Mouse (Mus musculus): ENCODE measurements around the gene Ndufs2. TPM values are rescaled to one million over a fixed set of nuclear protein-coding genes. Genes with fewer than 3 reads are reported as not detected.

The Ndufs2 gene
- polyA plus RNA-seq, 1 experiment = 227 TPM

DNA sequence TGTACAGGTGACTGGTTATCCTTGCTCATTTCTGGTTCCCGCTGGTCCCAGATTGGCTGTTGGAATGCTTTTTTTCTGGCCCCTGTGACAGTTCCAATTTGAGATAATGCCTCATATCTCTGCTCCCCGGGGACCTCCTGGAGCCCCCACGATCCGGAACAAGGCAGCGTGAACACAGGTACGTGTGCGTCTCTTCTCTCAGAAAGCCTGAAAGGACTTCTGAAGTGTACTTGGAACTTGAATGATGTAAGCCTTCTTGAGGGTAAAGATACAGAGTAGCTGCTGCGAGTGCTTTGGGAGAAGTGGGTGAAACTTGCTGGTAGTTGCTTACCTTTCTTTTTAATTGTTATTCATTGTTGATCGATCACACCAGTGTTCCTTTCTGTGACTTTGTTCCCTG lies 20.0 kb upstream of the Ndufs2 start:
- H3K79me2 ChIP-seq (ENCODE audit: control insufficient read depth, insufficient read depth) = peaks cover 14% of the 10 kb centered on the region

GRCm38 (mm10) chr1:171270573-171270900 lies 19.3 kb upstream of the Ndufs2 start:
- no peaks in the 10 kb centered on the region for H3K27me3 ChIP-seq (ENCODE audit: control insufficient read depth, insufficient read depth, insufficient read length)
- H3K79me2 ChIP-seq (ENCODE audit: control insufficient read depth, insufficient read depth) = peaks cover 14% of the 10 kb centered on the region
- no peaks in the 10 kb centered on the region for H3K79me3 ChIP-seq (ENCODE audit: low read depth)
- TF ChIP-seq MYOD1 (IDR thresholded peaks at IDR 0.05; ENCODE audit: control insufficient read depth, insufficient read length, low read depth) = no peak
- TF ChIP-seq MYOG (IDR thresholded peaks at IDR 0.05; ENCODE audit: control insufficient read depth, extremely low read depth, insufficient read length) = no peak
- no peak for TF ChIP-seq MAX (IDR thresholded peaks at IDR 0.05)
- no peak for TF ChIP-seq CEBPB (IDR thresholded peaks at IDR 0.05; ENCODE audit: low read depth)
- no peak for TF ChIP-seq CTCF (IDR thresholded peaks at IDR 0.05; ENCODE audit: control insufficient read depth, insufficient read depth, insufficient read length)
- TF ChIP-seq FOSL1 (IDR thresholded peaks at IDR 0.05; ENCODE audit: insufficient read depth, low read length, poor library complexity, severe bottlenecking) = no peak
- no peak for TF ChIP-seq USF1 (IDR thresholded peaks at IDR 0.05; ENCODE audit: low read depth)
- H3ac ChIP-seq (ENCODE audit: control insufficient read depth, insufficient read length, low read depth) = peak overlapping the region; percentile 89
- peak overlapping the region; percentile 98 for H3K4me3 ChIP-seq (ENCODE audit: insufficient read depth, poor library complexity, severe bottlenecking)
- peaks cover 16% of the 10 kb centered on the region for H3K36me3 ChIP-seq (ENCODE audit: control insufficient read depth, insufficient read depth)

More for the DNA sequence above, 20.0 kb upstream of the Ndufs2 start:
- H3K27me3 ChIP-seq (ENCODE audit: control insufficient read depth, insufficient read depth, insufficient read length) = no peaks in the 10 kb centered on the region
- no peaks in the 10 kb centered on the region for H3K79me3 ChIP-seq (ENCODE audit: low read depth)
- H3K4me3 ChIP-seq (ENCODE audit: insufficient read depth, poor library complexity, severe bottlenecking) = peak overlapping the region; percentile 98
- no peak overlapping the region for H3ac ChIP-seq (ENCODE audit: control insufficient read depth, insufficient read length, low read depth)
- H3K36me3 ChIP-seq (ENCODE audit: control insufficient read depth, insufficient read depth) = peaks cover 20% of the 10 kb centered on the region
- TF ChIP-seq FOSL1 (IDR thresholded peaks at IDR 0.05; ENCODE audit: insufficient read depth, low read length, poor library complexity, severe bottlenecking) (no peak), USF1 (IDR thresholded peaks at IDR 0.05; ENCODE audit: low read depth) (no peak), MYOG (IDR thresholded peaks at IDR 0.05; ENCODE audit: control insufficient read depth, extremely low read depth, insufficient read length) (no peak), MYOD1 (IDR thresholded peaks at IDR 0.05; ENCODE audit: control insufficient read depth, insufficient read length, low read depth) (no peak), CTCF (IDR thresholded peaks at IDR 0.05; ENCODE audit: control insufficient read depth, insufficient read depth, insufficient read length) (no peak)

DNA sequence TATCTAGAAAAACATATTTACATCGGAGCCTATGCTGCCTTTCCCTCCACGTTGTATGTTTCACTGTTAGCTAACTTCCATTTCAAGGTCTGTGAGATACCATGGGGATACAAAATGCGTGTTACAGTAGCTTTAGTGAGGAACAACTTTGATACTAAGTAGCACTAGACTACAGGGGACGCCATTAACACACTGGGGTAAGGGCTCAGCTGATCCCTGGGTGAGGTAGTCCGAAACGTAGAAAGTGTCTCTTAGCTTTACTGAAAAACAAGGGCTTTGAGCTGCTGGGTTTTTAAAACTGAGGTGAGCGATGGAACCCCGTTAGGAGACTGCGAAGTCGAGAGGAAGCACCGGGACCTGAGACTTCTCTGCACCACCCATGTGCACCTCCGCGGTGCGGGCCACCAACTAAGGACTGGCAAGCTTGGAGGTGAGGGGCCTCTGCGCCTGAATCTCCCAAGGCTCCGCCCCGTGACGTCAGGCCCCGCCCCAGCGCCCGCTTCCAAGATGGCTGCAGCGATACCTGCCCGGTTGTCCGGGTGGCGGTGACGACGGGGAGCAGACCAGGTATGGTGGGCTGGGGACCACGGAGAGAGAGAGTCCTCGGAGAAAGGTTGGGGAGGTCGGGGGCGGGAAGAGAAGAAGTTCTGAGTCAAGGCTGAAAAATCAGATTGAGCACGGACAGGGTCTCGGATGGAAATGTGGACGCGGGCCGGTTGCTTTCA lies 18.8 kb upstream of the Ndufs2 start, which contains the start of gene B4galt3:
B4galt3 (plus strand) TSS at position 481 of the 725 bp plus-strand sequence.
- peaks cover 11% of the 10 kb centered on the region for H3K36me3 ChIP-seq (ENCODE audit: control insufficient read depth, insufficient read depth)
- peak within 1 kb of the TSS; percentile 89 for H3ac ChIP-seq (ENCODE audit: control insufficient read depth, insufficient read length, low read depth)
- no peak for TF ChIP-seq MYOD1 (IDR thresholded peaks at IDR 0.05; ENCODE audit: control insufficient read depth, insufficient read length, low read depth)
- H3K79me3 ChIP-seq (ENCODE audit: low read depth) = no peaks in the 10 kb centered on the region
- H3K27me3 ChIP-seq (ENCODE audit: control insufficient read depth, insufficient read depth, insufficient read length) = no peaks in the 10 kb centered on the region
- H3K79me2 ChIP-seq (ENCODE audit: control insufficient read depth, insufficient read depth) = peaks cover 14% of the 10 kb centered on the region
- H3K4me3 ChIP-seq (ENCODE audit: insufficient read depth, poor library complexity, severe bottlenecking) = peak within 1 kb of the TSS; percentile 98

DNA sequence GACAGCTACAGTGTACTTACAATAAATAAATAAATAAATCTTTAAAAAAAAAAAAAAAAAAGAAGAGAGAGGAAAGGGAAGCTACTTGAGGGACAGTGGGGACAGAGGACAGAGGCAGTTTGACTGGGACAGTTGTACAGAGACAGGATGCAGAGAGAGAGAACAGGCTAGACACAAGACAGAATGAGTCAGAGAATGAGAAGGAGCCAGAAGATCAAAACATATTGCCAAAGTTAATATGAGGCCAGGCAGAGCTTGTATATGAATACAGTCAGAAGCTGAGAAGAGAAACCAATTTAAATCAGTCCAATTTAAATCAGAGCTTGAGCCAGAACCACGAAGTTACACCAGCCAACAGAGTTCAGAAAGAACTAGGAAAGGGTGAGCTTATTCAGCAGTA lies 17.2 kb upstream of the Ndufs2 start:
- H3K79me3 ChIP-seq (ENCODE audit: low read depth) = no peaks in the 10 kb centered on the region
- H3ac ChIP-seq (ENCODE audit: control insufficient read depth, insufficient read length, low read depth) = no peak overlapping the region
- H3K27me3 ChIP-seq (ENCODE audit: control insufficient read depth, insufficient read depth, insufficient read length) = no peaks in the 10 kb centered on the region
- no peak overlapping the region for H3K4me3 ChIP-seq (ENCODE audit: insufficient read depth, poor library complexity, severe bottlenecking)
- peaks cover 14% of the 10 kb centered on the region for H3K79me2 ChIP-seq (ENCODE audit: control insufficient read depth, insufficient read depth)
- H3K36me3 ChIP-seq (ENCODE audit: control insufficient read depth, insufficient read depth) = no peaks in the 10 kb centered on the region
- no peak for TF ChIP-seq MYOG (IDR thresholded peaks at IDR 0.05; ENCODE audit: control insufficient read depth, extremely low read depth, insufficient read length)
- TF ChIP-seq CTCF (IDR thresholded peaks at IDR 0.05; ENCODE audit: control insufficient read depth, insufficient read depth, insufficient read length) = no peak
- TF ChIP-seq MYOD1 (IDR thresholded peaks at IDR 0.05; ENCODE audit: control insufficient read depth, insufficient read length, low read depth) = no peak
- TF ChIP-seq FOSL1 (IDR thresholded peaks at IDR 0.05; ENCODE audit: insufficient read depth, low read length, poor library complexity, severe bottlenecking) = no peak
- no peak for TF ChIP-seq USF1 (IDR thresholded peaks at IDR 0.05; ENCODE audit: low read depth)
- no peak for TF ChIP-seq MAX (IDR thresholded peaks at IDR 0.05)
- no peak for TF ChIP-seq CEBPB (IDR thresholded peaks at IDR 0.05; ENCODE audit: low read depth)

DNA sequence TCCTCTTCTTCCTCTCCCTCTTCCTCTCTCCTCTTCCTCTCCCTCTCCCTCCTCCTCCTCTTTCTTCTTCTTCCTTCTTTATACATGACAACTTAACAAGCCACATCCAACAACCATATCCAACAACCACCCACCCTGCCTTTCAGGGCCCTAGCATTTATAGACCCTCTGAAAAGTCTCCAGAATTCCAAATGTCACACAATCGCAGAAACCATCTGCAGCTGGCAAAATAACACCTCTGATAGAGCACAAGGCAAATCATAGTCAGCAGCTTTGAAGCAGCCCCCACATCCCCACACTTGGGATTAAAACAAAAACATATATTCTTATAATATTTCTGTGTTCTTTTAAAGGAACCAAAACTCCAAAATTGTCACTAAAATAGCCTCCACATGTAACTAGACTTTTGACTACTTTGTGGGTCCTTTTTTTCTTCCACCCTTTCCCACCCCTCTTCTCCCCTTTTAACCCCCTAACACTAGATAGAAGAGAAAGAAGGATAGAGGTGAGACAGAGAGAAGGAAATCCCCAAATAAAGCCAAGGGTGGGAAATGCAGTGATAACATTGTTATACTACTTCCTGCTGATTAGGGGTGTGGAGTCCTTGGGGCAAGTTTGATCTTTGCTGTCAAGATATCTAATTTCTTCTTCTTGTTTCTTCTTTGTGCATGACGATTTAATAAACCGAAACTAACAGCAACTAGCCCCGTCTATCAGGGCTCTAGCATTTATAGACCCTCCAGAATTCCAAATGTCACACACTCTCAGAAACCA lies 15.0 kb upstream of the Ndufs2 start:
- Histone ChIP-seq H3K27me3 (ENCODE audit: control insufficient read depth, insufficient read depth, insufficient read length) (no peaks in the 10 kb centered on the region), H3K79me3 (ENCODE audit: low read depth) (no peaks in the 10 kb centered on the region), H3ac (ENCODE audit: control insufficient read depth, insufficient read length, low read depth) (no peak overlapping the region), H3K79me2 (ENCODE audit: control insufficient read depth, insufficient read depth) (peaks cover 10% of the 10 kb centered on the region), H3K4me3 (ENCODE audit: insufficient read depth, poor library complexity, severe bottlenecking) (no peak overlapping the region), H3K36me3 (ENCODE audit: control insufficient read depth, insufficient read depth) (no peaks in the 10 kb centered on the region)
- TF ChIP-seq MYOD1 (IDR thresholded peaks at IDR 0.05; ENCODE audit: control insufficient read depth, insufficient read length, low read depth) (no peak), CEBPB (IDR thresholded peaks at IDR 0.05; ENCODE audit: low read depth) (no peak), MAX (IDR thresholded peaks at IDR 0.05) (no peak), CTCF (IDR thresholded peaks at IDR 0.05; ENCODE audit: control insufficient read depth, insufficient read depth, insufficient read length) (no peak), MYOG (IDR thresholded peaks at IDR 0.05; ENCODE audit: control insufficient read depth, extremely low read depth, insufficient read length) (no peak), FOSL1 (IDR thresholded peaks at IDR 0.05; ENCODE audit: insufficient read depth, low read length, poor library complexity, severe bottlenecking) (no peak), USF1 (IDR thresholded peaks at IDR 0.05; ENCODE audit: low read depth) (no peak)

All from C2C12 (cell line).